Mouse (Mus musculus) heart, postnatal 25 days (tissue): Measurements from ENCODE around the gene Kcnn3. TPM values are rescaled to one million over a fixed set of nuclear protein-coding genes. Genes with fewer than 3 reads are reported as not detected.

Experiments used
- DNase-seq: peaks from one replicate; pipeline ENCODE4 v3.0.0; 2022; ENCODE audit warnings: low spot score
- intact Hi-C: fragments of 180-260 bp; cut with DNase I; formaldehyde crosslinking; loops from one replicate; pipeline ENCODE4 v1.15.1; 2025
- total RNA-seq, 2 experiments: library from RNA; stranded (reverse); gene quantifications; 2 replicates each; pipeline ENCODE4 v1.2.3; 2021

Kcnn3 gene
- total RNA-seq, result 1 to 10 TPM; 2.3 to 2.8 TPM

- peak; percentile 76 for DNase-seq
- intact Hi-C loops, result no loop called here
Observed at GRCm38 (mm10) chr3:89519894-89520293, at the start of gene Kcnn3. TSS of gene Kcnn3 (plus strand) at chr3:89520164.

- intact Hi-C loops, result no loop called here
Observed at GRCm38 (mm10) chr3:89472280-89472679, 47.7 kb upstream of the Kcnn3 start.

GRCm38 (mm10) chr3:89473838-89474237 is 46.1 kb upstream of the Kcnn3 start:
- intact Hi-C loops, result no loop called here
- no peak for DNase-seq

More at GRCm38 (mm10) chr3:89472280-89472679, 47.7 kb upstream of the Kcnn3 start:
- DNase-seq, result no peak

GRCm38 (mm10) chr3:89479055-89479454 is 40.9 kb upstream of the Kcnn3 start:
- DNase-seq, result no peak
- intact Hi-C loops, result no loop called here

DNA sequence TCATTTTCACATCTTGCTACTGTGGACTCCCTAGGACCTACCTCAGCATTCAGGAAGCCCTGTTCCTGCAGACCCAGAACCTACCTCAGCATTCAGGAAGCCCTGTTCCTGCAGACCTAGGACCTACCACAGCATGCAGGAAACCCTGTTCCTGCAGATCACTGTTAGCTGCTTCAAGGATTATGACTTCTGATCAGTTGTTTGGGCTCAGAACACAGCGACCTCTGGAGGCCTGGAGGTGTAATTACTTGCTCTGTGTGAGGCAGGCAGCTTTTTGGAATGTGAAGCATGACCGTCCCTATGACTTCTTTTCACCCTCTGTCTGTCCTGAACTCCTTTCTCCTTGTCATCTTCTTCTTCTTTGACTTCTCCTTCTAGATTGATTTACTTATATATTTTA is 38.5 kb upstream of the Kcnn3 start:
- intact Hi-C loops, result loop anchor here (2.0 to 5.0 kb wide), 2 partner anchors 85 to 139 kb away; no protein-coding TSS in a partner anchor
- no peak for DNase-seq

DNA sequence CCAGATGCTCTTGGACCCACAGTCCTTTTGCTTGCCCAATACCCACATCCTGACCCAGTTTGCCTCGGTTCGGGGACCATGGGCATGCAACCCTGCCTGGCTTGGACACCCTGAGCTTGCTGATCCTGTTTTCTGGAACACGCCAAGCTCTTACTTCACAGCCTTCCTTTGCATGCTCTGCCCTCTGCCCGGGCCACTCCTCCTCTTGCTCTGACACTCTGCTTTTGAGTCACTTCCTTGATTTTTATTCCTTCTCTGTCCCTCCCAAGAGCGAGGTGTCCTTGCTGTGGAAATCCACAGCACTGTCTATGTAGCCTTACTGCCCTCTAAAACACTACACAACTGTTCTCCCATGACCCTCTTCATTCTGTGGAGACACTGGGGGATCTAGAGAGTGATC is 37.7 kb upstream of the Kcnn3 start:
- no peak for DNase-seq
- intact Hi-C loops, result loop anchor here (5.0 kb wide), 1 partner anchor 140 kb away; no protein-coding TSS in a partner anchor

- peak; percentile 49 for DNase-seq
- intact Hi-C loops, result loop anchor here (1.0 to 5.0 kb wide), 4 partner anchors 29 to 170 kb away; no protein-coding TSS in a partner anchor
Observed at GRCm38 (mm10) chr3:89484766-89485524, 35.0 kb upstream of the Kcnn3 start.

GRCm38 (mm10) chr3:89486111-89486510 is 33.9 kb upstream of the Kcnn3 start:
- intact Hi-C loops, result no loop called here
- no peak for DNase-seq

DNA sequence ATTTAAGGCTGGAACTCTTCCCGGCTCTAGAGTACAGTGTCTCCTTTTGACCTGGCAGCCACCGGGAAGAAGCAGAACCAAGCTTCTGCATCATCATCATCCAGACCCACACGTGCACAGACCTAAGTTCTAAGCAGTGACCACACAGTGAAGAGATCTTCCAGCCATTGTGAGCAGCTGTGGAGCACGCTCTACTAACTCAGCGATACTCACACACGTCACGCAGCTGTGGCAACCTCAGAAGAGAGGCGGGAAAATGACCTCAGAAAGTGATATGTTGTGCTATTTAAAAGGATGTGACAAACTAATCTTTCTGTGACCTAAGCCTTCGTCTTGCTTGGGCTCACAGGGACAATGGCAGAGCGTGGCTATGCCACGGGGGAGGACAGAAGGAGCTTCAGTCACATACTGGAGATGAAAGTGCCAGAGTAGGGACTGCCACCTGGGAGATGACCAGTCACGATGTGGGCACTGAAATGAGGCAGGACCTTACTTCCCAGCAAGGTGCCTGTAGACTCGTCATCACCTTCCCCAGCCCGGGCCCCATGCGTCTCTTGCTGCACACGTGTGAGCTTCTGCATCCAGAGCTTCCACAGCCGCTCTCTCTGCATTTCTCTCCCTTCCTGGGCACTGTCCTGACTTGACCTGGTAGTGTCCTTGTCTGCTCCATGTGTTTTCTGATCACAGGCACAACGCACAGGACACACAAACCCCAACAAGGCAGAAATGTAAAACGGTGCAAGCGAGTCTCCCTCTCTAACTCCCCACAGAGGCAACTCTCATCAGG is 32.9 kb upstream of the Kcnn3 start:
- no peak for DNase-seq
- intact Hi-C loops, result no loop called here

- intact Hi-C loops, result no loop called here
Observed at GRCm38 (mm10) chr3:89490790-89491189, 29.2 kb upstream of the Kcnn3 start.

DNA sequence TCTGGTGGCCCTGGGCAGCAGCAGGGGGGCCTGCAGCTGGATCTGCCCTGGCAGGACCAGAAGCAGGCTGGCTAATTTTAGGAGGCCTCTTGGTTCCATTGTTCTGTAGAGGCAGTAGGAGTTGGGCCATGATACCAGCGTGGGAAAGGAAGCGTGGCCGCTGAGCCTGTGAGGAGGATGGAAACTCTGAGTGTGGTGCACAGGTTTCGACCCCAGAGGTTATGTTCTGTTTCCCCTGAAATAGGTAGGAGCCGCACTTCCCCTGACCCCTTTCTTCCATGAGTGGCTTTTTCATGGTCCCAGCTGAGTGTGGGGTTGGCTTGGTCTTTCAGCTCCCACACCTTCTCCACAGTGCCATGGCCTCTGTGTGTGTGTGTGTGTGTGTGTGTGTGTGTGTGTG is 28.4 kb upstream of the Kcnn3 start:
- DNase-seq, result no peak
- intact Hi-C loops, result no loop called here

More at GRCm38 (mm10) chr3:89490790-89491189, 29.2 kb upstream of the Kcnn3 start:
- DNase-seq, result no peak

GRCm38 (mm10) chr3:89492701-89493151 is 27.2 kb upstream of the Kcnn3 start:
- intact Hi-C loops, result no loop called here
- DNase-seq, result no peak

GRCm38 (mm10) chr3:89494630-89495029 is 25.3 kb upstream of the Kcnn3 start:
- intact Hi-C loops, result no loop called here
- DNase-seq, result no peak

DNA sequence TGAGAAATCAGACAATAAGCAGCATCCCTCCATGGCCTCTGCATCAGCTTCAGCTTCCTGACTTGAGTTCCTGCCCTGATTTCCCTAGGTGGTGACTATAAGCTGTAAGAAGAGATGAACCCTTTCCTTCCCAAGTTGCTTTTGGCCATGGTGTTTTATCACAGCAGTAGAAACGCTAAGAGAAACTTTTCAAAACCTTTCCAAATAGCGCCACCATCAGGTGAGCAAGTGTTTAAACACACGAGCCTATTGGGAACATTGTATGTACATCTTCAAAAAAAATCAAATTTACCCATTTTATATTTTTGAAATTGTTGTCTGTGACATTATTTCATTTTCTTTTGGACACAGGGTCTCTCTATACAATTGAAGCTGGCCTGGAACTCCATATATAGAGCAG is 23.6 kb upstream of the Kcnn3 start:
- intact Hi-C loops, result no loop called here

DNA sequence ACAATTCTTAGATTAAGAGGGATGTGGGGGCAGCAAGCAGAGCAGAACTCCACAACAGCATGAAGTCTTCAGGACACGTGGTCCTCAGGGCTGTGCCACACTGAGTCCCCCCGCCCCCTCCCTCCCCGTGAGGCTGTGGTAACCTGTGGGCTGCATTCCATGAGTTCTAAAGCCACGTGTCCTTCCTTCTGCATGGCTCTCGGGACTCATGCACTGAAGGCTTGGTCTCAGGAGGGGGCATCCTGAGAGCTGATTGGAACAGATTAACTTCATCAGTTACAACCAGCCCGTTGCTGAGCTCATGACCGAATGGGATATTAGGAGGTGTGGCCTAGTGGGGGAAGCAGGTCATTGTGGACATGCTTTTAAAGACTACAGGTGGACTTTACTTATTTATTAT is 20.3 kb upstream of the Kcnn3 start:
- intact Hi-C loops, result no loop called here
- no peak for DNase-seq

More for the DNA sequence above, 23.6 kb upstream of the Kcnn3 start:
- DNase-seq, result no peak

DNA sequence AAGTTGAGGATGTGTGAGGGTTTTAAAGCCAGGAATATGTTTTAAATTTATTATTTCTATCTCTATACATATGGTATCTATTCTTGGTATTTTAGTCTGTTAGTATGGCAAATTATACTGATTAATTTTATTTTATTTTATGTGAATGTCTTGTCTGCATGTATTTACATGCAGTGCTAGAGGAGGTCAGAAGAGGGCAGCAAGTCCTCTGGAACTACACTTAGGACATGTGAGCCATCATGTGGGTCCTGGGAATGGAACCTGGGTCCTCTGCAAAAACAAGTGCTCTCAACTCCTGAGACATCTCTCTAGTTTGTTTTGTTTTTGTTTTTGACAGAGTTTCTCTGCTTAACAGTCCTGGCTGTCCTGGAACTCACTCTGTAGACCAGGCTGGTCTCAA is 18.5 kb upstream of the Kcnn3 start:
- intact Hi-C loops, result no loop called here
- DNase-seq, result no peak

DNA sequence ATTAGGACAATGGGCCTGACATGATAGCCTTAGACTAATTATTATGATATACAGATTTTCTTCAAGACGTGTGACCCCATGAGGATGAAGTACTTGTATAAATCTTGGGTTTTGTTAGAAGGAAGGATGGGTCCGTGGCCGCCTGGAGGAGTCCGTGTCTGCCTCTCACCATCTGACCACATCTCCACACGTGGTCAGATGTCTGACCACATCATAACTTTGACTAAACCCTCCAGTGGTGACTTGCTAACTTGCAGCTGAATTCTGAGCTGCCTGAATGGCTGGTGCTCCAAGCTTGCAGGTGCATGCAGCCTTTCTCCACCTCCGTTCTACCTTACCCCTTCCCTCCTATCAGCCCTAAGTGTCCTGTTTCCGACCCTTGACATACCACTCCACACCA is 17.4 kb upstream of the Kcnn3 start:
- DNase-seq, result no peak
- intact Hi-C loops, result no loop called here

- intact Hi-C loops, result no loop called here
- DNase-seq, result no peak
Observed at GRCm38 (mm10) chr3:89508041-89508440, 11.9 kb upstream of the Kcnn3 start.

DNA sequence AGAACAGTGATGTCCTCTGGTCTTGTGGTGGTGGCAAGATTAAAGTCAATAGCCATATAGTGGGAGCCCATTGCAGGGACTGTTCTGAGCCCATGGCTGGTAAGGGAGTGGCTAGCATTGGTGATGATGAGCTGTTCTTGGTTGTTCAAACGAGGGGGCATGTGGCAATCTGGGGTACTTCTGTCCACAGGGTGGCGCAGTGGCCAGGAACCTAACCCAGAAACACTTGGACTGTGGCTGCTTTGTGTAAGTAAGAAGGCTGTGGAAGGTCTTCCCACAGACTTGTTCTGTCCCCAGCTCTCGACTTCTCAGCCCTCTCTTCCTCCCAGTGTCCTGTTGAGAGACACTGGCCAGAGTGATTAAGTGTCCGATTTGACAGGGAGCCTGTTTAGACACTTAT is 9.0 kb upstream of the Kcnn3 start:
- no peak for DNase-seq
- intact Hi-C loops, result loop anchor here (5.0 kb wide), 1 partner anchor 261 kb away; the partner anchor contains the start of gene Ube2q1

DNA sequence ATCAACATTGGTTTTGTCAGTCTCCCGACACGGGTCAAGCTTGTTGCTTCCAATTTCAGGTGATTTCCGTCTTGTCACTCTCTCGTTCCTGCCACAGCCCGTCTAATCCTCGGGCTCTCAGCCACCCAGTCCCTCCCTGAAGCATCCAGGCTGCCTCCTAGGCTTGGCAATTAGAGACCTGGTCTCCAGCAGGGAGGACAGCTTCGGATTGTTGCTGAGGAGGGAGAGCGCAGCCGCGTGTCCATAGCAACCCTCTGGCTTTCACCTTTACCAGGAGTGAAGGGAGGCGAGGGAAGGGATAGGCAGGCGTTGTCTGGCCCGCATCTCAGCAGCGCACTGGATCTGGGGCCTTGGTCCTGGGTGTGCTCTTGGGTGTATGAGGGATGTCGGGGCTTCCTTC is 8.6 kb upstream of the Kcnn3 start:
- no peak for DNase-seq
- intact Hi-C loops, result loop anchor here (5.0 kb wide), 1 partner anchor 261 kb away; the partner anchor contains the start of gene Ube2q1

- intact Hi-C loops, result loop anchor here (2.0 to 5.0 kb wide), 2 partner anchors 177 to 260 kb away; partner anchors contain the start of gene Ube2q1
- no peak for DNase-seq
Observed at GRCm38 (mm10) chr3:89512225-89512624, 7.7 kb upstream of the Kcnn3 start.
